Mouse (Mus musculus) WW6 (cell line): ENCODE results near the gene Fam193a.

Experiments
- DNase-seq: peaks from one replicate; pipeline ENCODE4 v3.0.0-alpha.2; 2013; ENCODE audit warnings: low read depth, low spot score

The Fam193a gene

GRCm38 (mm10) chr5:34381700-34382099 is 12.0 kb downstream of the Fam193a start:
- no peak for DNase-seq

DNA sequence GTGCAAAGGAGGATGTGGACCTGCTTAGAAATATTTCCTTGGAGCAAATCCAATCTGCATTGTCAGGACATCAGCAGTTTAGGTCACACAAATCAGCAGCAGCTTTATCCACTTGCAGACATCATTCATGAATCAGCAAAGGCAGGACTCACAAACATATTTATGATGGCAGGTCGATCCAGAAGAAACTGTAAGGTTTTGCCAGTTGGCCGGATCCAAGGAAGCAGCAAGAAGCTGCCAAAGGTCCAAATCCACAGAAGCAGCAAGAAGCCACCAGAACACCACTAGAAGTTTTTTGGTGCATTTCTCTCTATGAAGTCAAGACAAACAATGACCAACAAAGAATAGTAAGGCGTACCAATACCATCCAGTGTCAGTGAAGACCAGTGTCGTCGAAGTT is 15.9 kb downstream of the Fam193a start:
- DNase-seq: no peak

- no peak for DNase-seq
Observed at GRCm38 (mm10) chr5:34386744-34387143, 17.0 kb downstream of the Fam193a start.

GRCm38 (mm10) chr5:34393251-34393650 is 23.5 kb downstream of the Fam193a start:
- DNase-seq: no peak

DNA sequence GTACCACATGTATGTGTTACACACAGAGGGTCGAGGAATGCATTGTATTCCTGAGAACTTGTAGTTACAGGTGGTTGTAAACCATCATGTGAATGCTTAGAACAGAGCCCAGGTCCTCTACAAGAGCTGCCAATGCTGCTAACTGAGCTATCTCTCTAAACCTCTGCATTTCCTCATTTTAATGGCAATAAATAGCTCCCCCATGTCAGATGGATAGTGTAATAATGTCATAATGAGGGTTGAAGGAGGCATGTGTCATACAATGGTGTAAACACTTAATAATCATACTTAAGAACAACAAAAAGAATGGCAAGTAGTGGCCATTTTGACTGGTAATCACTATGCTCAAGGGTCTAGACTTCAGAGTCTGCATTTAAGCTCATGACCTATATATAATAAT is 25.6 kb downstream of the Fam193a start:
- DNase-seq: no peak

GRCm38 (mm10) chr5:34395850-34396540 is 26.3 kb downstream of the Fam193a start:
- DNase-seq: no peak

GRCm38 (mm10) chr5:34397866-34398265 is 28.1 kb downstream of the Fam193a start:
- DNase-seq: no peak

GRCm38 (mm10) chr5:34398326-34398725 is 28.6 kb downstream of the Fam193a start:
- DNase-seq: no peak

- DNase-seq: no peak
Observed at GRCm38 (mm10) chr5:34407366-34407918, 37.7 kb downstream of the Fam193a start.

DNA sequence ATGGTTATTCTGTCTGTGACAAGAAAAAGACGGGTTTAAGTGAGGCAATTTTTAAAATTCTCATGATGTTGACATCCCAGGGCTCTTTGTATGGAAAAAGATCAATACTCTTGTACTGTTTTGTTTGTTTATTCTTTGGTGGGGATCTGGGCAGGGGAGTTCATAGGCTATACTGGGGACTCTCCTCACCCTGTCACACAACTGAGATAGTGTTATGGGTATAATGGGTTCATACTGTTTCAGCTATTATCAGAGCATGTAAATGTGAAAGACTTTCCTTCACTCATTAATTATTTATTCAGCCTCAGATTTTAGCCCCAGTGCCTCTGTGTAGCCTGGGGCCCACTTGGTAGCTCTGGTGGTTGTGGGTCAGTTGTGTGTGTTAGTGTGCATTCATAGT is 39.3 kb downstream of the Fam193a start:
- no peak for DNase-seq

- DNase-seq: no peak
Observed at GRCm38 (mm10) chr5:34410819-34411218, 41.1 kb downstream of the Fam193a start.

DNA sequence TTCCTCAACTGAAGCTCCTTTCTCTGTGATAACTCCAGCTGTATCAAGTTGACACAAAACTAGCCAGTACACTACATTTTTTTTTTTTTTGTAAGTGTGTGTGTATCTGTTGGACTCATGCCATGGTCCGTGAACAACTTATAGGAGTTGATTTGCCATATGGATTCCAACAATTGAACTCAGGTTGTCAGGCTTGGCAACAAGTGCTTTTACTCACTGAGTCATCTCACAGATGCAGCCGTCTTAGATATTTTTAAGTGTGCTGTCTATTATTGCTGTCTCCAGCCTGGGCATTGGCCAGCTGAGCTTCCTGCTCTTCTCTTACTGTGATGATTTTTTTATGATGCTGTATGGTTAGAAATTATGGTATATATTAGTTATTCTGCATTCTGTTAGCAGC is 44.2 kb downstream of the Fam193a start:
- no peak for DNase-seq

- no peak for DNase-seq
Observed at GRCm38 (mm10) chr5:34417251-34418008, 47.7 kb downstream of the Fam193a start.

GRCm38 (mm10) chr5:34419188-34419587 is 49.5 kb downstream of the Fam193a start:
- no peak for DNase-seq

GRCm38 (mm10) chr5:34430776-34431175 is 61.0 kb downstream of the Fam193a start:
- no peak for DNase-seq

- DNase-seq: no peak
Observed at GRCm38 (mm10) chr5:34433786-34434185, 64.1 kb downstream of the Fam193a start.

- no peak for DNase-seq
Observed at GRCm38 (mm10) chr5:34434241-34434640, 64.5 kb downstream of the Fam193a start.

DNA sequence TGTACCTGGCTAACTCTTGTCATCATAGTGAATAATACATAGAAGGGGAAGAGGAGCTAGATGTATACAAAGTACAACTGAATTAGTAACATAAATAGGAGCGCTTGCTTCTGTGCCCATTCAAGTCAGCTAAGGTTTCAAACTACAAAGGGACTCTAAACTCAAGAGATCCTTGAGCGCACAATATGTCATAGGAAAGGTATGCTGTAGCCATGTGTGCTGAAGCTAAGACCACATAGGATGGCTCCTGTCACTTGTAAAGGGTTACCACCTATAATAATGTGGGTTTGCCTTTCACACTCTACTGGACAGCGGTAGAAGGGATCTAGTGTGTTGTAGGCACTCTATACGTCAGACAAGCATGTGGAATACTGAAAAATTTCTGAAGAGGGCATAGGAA is 68.3 kb downstream of the Fam193a start:
- DNase-seq: no peak

DNA sequence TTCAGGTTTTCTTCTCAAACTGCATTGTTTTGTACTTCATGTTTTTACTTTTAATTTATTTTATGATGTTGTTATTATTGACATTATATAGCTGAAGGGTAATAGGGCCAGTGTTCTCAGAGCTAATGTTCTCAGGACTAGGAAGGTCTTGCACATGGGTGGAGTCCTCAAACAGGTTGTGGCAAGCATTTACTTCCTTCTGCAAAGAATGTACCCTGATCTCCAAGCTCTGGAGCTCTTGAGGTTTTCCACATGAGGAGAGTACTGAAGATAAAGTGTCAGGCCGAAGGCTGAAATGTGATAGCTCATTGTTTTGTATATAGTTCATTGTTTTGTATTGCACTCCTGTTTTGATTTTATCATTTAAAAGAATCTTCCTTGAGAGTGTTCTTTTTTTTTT is 68.9 kb downstream of the Fam193a start:
- DNase-seq: no peak

GRCm38 (mm10) chr5:34439768-34440167 is 70.0 kb downstream of the Fam193a start:
- peak; percentile 43 for DNase-seq

DNA sequence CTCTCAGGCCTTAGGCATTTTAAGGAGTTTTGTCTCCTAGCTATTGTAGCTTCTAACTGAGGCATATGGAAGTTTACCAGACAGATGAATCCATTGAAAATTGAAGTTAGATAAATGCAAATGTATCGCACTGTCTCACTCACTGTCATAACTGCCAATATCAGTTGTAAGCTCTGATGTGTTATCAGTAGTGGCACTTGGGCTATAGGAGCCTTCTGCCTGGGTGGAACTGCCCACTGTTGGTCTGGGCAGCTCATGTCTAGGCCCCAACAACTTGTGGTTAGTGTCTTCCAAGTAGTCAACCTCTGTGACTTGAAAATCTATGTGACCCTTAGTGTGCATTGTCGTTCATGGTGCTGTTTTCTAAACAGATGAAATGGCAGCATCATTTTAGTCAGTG is 72.1 kb downstream of the Fam193a start:
- DNase-seq: no peak

DNA sequence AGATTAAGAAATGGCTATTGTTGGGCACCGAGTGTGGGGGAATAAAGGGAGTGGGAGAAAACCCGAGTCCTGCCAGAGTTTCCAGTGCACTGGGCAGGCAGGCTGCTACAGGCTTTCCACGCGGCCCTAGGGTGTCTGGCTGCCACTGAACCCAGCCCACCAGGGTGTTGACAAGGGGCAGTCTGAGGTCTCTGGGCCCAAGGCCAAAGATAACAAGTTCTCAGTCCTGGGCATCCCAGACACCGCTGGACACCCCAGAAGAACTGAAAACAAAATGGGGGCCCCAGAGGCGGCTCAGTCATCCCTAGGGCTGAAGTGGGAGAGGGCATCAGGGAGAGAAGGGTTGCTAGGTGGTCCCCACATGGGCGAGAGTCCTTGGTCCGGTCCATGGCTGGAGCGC is 76.5 kb downstream of the Fam193a start:
- no peak for DNase-seq

DNA sequence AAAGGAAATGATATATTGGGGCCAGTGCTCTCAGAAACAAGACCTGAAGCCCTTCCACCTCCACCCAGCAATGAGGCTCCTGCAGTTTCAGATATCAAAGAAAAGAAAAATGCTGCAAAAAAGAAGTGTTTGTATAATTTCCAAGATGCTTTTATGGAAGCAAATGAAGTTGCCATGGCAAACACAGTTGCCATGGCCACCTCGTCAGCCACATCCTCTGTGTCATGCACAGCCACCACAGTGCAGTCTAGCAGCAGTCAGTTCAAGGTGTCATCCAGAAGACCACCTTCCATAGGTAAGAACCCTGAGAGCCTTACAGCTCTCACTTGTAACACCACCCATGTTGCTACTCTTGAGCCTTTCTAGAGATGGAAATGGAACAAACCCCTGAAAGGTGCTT is 89.3 kb downstream of the Fam193a start:
- DNase-seq: no peak
